Mouse (Mus musculus): ENCODE results near the gene Heatr4.

GRCm38 (mm10) chr12:83914202-83914740 lies 70.4 kb downstream of the Heatr4 start:
- TF ChIP-seq CTCF (IDR thresholded peaks at IDR 0.05; ENCODE audit: extremely low read depth, insufficient read length, insufficient replicate concordance, low read depth, low read length) (no peak), POLR2A (IDR thresholded peaks at IDR 0.05; ENCODE audit: low read depth, low read length) (no peak)

Measured in small intestine, adult 2 months (tissue).